Mouse (Mus musculus) T-helper 2 cell (primary cell): ENCODE results near the gene Amdhd1.

Source experiments
- in situ Hi-C: fragments of 300-600 bp; cut with MboI, MseI; formaldehyde crosslinking; loops from one replicate; pipeline ENCODE4 v1.15.1; 2025; ENCODE audit warnings: high pct_unique_total_duplicates

Gene Amdhd1

DNA sequence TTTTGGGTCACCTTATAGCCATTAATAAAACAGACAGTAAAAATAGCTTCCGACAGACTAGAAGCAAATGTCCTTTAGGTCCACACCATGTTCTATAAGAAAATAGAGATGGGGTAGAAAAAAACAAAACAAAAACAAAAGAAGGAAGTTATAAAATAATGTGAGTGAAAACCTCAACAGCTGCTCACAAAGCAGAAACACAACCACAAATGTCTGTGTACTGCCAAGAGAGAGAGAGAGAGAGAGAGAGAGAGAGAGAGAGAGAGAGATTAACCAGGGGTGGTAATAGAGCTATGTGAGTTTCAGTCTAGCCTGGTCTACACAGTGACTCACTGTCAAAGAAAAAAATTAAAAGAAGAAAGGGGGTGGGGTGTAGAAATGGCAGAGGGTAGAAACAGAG is 1.8 kb upstream of the Amdhd1 start:
- in situ Hi-C loops, result loop anchor here (5.0 kb wide), 1 partner anchor 489 kb away; no protein-coding TSS in a partner anchor

DNA sequence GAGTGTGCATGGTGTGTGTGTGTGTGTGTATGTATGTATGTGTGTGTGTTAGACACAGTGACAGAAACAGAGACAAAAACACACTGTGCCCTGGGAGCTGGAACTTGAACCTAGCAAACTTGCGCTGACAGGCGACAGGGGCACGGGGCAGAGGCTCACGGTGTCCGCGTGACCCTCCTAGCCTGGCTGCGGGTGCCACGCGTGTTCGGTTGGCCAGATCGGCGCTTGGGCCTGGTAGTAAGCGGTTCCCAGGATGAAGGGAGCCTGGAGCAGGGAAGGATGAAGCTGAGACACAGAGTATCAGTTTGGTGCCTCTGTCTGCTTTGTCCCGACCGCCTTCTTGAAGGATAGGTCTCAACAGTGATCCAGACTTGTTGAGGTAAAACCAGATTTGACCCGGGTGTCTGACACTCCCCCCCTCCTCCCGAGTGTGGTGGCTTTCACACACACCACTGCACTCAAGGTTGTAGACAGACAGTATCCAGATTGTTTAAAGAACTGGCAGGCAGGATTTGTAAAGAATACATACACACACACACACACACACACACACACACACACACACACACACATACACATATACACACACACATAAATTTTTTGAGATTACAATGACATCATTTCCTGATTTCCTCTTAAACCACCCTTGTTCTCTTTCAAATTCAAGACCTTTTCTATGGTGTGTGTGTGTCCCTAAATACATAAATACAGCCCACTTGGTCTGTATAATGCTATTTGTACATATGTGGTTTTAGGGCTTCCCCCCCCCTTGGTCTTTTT is 788 bp upstream of the Amdhd1 start, which contains the start of gene Ccdc38:
TSS of gene Ccdc38 (plus strand) at position 202 of the 780 bp plus-strand sequence.
- in situ Hi-C loops, result loop anchor here (5.0 kb wide), 1 partner anchor 488 kb away; no protein-coding TSS in a partner anchor

DNA sequence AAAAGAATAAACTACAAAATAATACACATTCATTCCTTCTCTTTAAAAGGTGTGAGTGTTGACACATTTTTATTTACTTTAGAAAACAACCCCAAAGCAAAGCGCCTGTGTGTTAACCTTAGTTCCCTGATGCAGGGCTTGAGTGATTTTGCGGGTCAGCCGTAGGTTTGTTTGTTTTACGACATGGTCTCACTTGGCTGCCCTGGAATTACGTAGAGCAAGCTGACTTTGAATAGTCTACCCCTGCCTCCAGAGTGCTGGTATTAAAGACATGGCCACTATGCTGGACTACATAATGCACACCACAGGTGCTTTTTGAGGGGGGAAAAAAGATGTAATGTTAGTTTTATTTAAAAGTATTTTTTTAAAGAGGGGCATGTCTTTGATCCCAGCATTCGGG is 1.0 kb downstream of the Amdhd1 start:
- in situ Hi-C loops, result no loop called here

DNA sequence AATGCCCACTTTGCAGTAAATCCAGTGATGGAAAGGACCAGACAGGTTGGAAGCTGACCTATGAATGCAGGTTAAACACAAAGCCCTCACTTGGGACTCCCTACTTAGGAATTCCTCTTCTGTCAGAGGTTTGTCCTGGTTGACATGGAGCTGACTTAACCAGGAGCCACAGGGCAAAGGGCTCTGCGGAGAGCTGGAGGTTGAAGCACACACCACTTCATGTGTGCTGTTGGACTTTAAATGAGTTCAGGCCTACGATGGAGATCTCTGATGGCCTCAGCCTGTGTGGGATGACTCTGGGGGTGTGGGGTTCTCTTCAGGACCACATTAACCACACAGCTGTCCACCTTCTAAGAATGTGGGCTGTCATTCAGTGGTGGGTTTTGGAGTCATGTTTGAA is 1.5 kb downstream of the Amdhd1 start:
- in situ Hi-C loops, result no loop called here

DNA sequence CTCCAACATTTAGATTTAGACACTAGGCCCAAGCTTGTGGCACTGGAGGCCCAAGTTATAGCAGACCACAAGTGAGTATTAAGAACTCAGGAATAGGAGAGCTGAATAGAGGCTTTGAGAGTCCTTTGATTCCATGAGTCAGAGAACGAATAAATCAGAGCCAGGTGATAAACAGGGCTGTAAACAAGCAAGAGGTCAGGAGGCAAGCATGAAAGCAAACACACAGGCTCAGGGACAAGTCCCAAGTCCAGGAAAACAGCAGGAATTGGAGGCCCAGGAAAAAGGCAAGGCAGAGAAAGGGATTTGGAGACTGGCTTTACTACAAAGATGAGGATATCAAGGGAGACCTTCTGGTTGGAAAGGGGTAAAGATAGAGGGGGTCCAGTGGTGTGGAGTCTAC is 14.5 kb downstream of the Amdhd1 start:
- in situ Hi-C loops, result no loop called here

DNA sequence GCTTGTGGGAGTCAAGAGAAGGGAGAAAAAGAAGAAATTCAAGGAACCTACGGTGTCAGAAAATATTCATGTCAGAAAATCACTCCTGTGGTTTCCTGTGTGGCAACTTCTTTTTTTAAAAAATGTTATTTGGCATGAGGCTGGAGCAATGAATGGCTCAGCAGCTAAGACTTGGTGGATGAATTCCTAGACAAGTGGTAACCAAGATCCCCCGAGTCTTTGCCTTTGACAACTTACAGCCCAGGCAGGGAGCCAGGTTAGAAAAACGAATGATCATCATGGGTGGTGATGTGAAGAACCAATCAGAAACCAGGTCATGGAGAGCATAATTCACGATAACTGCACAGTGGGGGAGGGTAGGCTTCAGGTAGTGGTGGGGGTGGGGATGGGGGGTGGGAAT is 18.8 kb downstream of the Amdhd1 start:
- in situ Hi-C loops, result no loop called here

DNA sequence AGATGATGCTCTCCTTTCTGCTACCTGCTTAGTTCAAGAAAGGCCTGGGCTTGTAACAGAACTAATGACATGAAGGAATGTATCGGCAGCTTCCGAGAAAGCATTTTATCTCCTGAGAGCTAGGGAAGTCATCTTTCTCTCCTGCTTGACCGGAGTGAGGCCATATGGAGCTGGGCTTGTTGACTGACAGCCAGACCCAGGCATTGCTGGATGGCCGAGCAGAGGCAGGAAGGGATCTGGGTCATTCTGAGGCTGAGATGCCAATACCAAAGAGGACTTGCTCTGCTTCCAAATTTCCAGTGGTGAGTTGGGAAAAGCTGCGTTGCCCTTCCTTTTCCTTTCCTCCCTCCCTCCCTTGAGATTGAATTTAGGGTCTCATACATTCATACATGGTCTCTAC is 20.1 kb downstream of the Amdhd1 start:
- in situ Hi-C loops, result no loop called here

DNA sequence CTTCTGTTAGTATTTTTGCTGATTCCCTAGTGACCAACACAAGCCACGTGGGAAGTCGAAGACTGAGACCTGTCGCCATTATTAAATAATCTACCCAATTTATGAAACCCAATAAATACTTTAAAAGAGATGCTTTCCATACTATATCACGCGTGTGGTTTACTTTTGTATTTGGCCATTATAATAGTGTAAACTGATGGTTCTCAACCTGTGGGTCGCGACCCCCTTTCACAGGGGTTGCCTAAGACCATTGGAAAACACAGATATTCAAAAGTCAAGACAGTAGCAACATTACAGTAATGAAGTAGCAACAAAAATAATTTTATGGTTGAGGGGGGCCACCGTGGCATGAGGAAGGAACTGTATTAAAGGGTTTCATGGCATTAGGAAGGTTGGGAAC is 20.7 kb downstream of the Amdhd1 start:
- in situ Hi-C loops, result no loop called here

DNA sequence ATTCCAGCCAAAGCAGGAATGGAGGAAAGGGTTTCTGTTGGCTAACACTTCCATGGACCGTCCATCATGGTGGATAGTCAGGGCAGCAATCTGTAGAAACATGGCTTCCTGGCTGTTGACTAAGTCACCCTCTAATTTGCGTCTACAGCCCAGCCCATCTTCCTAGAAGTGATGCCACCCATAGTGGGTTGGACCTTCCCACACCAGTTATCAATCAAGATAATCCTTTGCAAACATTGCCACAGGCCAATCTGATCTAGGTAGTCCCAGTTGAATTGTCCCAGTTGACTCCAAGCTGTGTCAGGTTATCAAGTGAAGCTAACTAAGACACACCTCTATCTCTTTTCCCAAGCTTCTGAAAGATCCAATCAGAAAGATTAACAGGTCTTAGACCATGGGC is 21.2 kb downstream of the Amdhd1 start:
- in situ Hi-C loops, result no loop called here

DNA sequence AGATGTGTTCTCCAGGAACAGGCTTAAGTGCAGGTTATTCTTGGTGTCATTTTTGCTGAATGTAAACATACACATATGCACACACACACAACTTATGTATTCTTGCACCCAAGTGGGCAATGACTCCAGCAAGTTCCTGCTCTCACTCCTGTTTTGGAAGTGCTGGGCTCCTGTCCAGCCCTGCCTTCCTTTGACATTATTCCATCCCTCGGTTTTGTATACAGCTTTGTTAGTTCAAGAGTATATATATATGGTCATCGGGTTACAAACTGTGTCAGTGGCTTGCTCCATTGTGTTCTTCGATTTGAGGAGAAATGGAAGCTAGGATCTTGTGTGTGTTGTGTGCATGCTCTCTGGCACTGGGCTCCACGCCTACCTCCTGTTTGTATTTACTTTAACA is 21.6 kb downstream of the Amdhd1 start:
- in situ Hi-C loops, result no loop called here

DNA sequence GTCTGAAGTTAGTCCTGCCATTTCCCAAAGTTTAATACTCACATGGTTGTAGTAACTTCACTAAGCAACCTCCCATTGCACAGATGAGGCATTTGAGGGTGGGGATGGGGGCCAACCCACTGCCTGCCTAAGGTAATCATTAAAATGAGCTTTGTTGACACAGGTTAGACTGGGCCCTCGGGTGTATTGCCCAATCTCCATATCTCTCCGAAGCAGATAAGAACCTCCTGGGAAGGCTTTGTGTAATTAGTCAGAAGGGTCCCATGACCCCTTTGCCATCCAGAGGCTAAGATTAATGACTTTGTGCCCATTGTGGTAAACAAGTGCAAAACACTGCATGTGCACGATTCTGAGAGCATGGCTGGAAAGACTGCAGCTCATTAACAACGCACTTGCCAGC is 22.1 kb downstream of the Amdhd1 start:
- in situ Hi-C loops, result no loop called here

DNA sequence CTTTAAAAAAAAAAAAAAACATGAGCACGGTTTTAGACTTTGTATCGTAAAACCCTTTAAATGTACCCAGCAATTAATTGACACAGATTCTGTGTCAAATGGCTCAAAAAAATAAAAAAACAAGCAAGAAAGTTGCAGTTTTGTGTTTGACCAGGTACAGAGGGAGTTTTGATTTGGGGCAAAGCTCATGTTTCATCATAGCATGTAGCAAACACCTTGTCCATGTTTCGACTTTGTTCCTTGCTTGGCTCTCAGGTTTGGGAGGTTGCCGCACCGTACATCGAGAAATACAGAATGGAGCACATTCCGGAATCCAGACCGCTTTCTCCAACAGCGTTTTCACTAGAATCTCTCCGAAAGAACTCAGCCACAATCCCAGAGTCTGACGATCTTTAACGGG is 23.9 kb downstream of the Amdhd1 start:
- in situ Hi-C loops, result no loop called here

DNA sequence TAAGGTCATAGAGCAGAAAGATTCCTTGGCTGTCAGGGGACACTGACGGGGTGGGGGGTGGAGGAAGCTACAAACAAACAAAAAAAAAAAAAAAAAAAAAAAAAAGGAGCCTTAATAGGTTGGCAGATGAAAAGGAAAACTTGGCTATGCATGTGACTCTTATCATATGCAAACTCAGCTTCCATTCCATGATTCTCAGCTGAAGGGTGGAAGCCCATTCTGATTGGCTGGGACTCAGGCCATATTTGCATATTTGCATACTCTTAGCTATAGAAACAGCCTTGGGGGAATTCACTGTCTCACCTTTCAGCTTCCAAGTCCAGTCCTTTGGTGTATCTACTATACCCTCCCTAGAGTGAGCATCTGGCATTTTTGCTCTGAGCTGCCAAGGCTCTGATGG is 24.4 kb downstream of the Amdhd1 start:
- in situ Hi-C loops, result no loop called here

DNA sequence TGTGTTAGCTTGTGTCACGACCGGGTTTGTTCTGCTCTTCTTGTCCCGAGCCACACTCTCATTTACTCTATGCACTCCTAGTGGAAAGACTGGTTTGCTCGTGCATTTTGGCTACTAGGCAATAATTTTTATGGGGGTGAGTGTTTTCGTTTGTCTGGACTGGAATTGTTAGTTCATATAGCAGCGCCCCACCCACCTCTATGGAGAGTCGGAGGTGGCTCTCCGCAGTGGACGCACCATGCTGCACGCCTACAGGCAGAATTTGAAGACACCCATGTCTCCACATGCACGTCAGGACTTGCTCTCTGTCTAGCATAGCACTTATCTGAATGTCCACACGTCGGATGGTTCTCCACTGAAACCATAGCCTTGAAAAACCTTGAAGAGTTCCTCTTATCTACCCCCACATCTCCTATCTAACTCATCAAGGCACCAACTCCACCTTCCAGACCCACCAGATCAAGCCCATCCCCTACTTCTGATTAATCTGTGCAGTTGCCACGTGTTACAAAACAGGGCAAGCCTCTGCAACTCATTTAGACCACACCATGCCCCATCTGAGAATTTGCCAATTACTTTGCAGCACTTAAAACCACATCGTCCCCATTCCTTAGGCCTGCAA is 30.2 kb downstream of the Amdhd1 start:
- in situ Hi-C loops, result no loop called here

DNA sequence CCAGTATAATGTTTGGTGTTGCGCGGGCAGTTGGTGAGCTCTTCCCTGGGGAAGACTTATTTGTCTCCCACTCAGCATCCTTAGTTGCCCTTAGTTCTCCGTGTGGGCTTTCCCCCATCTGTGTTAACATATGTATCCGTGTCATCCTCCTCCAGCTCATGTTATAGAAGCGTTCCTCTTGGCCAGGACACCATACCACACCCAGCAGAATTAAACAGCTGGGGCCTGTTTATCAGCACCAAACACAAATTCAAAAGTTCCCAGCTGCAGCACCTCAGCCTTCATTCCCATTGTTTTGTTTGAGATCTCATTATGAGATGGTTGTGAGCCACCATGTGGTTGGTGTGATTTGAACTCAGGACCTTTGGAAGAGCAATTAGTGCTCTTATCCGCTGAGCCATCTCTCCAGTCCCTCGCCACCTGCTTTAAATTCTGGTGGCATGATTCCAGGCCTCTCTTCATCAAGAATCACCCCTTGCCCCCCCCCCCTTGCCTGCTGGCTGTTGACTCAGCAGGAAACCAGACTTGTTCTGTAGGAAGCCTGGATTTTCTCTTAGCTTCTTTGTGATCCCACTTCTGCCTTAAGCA is 31.4 kb downstream of the Amdhd1 start:
- in situ Hi-C loops, result no loop called here

DNA sequence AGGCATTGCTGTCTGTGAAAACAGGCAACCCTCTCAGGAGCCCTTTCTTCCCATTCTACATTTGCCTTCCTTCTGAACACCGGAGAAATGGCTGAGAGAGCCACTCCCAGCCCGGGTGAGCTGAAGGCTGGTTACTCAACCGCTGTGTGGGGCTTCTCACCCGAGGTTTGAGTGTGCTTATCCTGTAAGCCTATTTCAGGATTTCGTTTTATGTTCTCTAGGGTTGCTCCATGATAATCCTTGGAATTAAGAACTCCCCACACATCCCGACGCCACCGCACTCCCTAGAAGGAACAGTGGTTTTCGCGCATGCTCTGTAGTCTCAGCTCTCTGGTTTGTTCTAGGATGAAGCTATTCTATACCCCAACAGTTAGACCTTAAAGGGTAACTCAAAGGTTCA is 38.5 kb downstream of the Amdhd1 start:
- in situ Hi-C loops, result no loop called here

DNA sequence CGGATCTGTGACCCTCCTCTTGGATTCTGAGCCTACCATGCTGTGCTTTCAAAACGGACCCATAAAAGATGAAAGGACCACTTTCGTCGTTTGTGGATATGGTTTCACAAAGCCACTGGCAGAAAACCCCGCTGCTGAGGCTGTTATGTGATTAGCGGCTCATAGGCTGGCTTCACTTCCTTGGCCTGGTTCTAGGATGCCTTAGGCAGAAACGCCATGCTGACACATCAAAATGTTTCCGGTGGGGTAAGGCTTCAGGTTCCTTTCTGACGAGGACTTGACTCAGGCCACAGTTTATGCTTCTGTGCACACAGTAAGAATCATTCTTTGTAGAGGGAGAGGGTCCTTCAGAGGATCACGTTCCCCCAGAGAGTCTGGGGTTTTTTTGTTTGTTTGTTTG is 39.0 kb downstream of the Amdhd1 start:
- in situ Hi-C loops, result no loop called here

DNA sequence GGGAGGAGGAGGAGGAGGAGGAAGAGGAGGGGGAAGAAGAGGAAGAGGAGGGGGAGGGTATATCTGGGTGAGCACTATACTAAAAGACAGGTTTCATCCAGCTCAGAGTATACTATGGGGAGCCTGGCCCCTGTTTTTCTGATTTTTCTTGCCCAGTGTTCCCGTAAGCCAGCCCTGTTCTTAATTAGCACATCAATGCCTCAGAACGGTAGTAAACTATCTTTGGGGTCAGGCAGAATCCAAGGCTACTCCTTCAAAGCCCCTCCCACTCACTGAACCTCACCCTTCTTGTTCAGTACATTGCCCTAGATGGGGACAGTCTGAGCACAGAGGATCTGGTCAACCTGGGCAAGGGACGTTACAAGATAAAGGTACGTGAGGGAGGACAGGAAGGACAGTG is 49.4 kb downstream of the Amdhd1 start:
- in situ Hi-C loops, result loop anchor here (5.0 to 10.0 kb wide), 2 partner anchors 73 to 796 kb away; no protein-coding TSS in a partner anchor

DNA sequence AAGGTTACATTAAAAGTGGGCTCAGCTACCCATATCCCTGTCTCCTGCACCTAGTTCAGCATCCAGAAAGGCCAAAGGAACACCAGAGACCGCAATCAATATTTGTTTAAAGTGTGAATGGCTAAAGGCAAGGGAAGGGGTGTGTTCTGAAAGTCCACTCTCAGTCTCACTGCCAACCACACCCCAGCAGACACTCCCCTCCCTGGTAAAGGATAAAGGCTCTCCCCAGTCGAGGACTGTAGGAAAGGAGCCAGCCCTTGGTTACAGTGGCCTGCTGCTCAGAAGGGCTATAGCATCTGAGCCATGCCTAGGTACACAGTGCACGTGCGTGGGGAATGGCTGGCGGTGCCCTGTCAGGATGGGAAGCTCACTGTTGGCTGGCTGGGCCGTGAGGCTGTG is 51.0 kb downstream of the Amdhd1 start:
- in situ Hi-C loops, result no loop called here

DNA sequence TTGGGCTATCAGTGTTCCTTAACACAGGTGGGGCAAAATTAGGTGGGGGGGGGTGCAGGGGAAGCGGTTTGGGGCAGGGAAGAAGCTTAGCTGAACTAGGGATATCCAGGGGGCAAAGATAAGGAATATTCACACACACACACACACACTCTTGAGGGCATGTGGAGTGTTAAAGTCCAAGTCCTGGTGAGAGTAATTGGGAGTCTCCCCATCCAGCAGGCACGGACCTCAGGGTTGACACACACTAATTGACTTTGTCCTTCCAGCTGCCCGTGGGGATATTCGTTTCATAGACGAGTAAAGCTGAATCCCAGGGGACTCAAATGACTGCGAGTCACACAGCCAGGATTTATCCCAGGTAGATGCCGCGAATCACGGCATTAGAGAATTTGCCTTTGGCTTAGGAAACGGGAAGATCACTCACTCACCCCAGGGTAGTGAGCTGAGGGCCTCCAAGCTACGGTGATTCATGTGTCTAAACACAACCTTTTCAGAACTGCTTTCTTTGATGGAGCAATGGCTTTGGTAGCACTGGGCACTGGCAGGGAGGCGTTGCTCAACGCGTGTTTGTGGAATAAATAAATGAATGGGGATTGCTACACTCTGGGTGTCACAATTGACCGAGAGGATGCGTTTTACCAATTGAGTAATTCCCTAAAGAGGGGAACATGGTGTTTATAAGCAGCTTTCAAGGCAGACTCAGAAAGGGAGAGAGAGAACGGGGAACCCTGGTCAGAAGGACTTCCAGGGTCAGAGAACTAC is 51.6 kb downstream of the Amdhd1 start, which contains the start of gene Hal:
TSS of gene Hal (plus strand) at position 703 of the 762 bp plus-strand sequence.
- in situ Hi-C loops, result no loop called here

DNA sequence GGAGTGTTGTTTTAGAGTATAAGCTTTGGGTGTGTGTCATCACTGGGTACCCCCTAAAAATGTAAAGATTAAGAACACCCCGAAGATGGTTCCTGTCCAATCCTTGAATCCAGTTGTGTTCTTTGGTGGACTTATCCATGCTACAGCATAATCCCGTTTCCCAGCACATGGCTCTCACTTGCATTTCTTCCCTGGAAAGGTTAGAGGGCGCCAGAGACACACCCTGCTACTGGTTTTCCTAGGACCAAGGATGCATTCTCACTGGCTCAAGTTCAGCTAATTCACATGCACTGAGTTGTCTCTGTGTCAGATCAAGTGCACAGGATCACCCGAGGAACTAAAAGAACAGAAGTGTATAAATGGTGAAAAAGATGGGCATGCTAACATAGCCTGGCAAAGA is 53.2 kb downstream of the Amdhd1 start:
- in situ Hi-C loops, result no loop called here

DNA sequence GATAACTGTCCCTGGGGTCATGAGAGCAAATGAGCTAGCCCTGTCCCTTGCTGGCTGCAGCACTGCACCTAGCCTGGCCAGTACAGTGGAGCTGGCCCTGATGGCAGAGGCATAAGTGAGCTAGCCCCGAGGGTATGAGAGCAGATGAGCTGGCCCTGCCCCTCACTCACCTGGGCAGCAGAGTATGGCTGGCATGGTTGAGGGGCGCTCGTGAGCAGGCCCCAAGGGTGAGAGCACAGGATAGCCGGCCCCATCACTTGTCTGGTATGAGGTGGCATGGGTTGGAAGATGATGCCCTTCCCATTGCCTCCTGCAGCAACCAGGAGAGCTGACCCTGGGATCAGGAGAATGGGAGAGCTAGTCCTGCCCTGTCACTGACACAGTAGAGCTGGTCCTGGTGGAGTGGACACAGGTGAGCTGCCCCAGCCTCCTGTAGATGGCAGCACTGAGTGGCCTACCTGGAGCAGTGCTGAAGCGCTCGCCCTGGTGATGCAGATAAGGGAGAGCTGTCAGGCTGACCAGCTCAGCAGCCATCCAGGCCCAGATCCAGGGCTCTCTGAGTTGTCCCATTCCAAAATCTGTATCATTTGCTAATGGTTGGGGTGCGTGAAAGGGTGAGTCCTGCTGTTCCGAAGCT is 54.7 kb downstream of the Amdhd1 start:
- in situ Hi-C loops, result no loop called here
